Mouse (Mus musculus) heart, postnatal 4 days (tissue): Measurements from ENCODE around the gene Siah2. TPM values are rescaled to one million over a fixed set of nuclear protein-coding genes. Genes with fewer than 3 reads are reported as not detected.

Source experiments
- DNase-seq: peaks from one replicate; pipeline ENCODE4 v3.0.0; 2021
- total RNA-seq, 2 experiments: library from RNA; stranded (reverse); gene quantifications; 2 replicates each; pipeline ENCODE4 v1.2.3; 2021

Siah2 gene
- total RNA-seq, 2 experiments from 2014 or later = 16.3 to 18.5 TPM

GRCm38 (mm10) chr3:58695044-58695443, 2.8 kb upstream of the Siah2 start:
- no peak for DNase-seq

DNA sequence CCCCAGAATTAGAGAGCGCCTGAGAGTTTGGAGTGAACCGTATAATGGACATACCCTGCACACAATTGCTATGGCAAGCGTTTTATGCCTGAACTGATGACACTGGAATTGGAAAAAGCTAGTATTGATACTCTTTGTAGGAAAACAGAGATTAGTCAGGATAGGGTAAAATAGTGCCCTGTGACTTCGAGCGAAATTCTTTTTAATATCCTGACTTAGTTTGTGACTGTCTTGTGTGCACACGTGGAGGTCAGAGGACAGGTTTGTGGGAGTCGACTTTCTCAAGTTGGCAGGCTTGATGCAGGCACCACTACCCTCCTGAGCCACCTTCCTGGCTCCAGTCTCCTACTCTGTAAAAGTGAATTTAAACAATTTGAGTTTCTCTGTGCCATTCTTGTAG, 1.1 kb upstream of the Siah2 start:
- DNase-seq = no peak

DNA sequence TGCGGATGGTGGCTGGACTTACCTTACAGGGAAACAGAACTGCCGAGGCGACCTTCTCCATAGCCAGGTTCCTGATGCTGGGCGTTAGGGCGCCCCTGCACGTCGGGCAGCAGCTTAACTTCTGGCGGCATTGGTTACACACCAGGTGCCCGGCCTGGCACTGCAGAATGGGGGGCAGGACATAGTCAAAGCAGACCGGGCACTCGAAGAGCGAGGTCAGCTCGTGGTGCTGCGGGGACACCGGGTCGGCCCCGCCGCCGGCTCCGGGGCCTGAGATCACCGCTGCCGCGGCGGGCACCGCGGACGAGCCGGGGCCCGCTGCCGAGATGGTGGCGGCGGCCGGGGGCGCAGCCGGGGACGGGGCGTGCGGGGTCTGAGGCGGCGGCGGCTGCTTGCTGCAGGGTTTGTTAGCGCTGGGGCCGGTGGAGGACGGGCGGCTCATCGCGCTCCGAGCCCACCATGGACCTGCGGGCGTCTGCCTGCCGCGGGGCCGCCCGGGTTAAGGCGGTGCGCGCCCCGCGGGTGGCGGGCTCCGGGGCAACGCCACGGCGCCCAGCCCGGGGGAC, 743 bp downstream of the Siah2 start:
- DNase-seq = peak; percentile 55

DNA sequence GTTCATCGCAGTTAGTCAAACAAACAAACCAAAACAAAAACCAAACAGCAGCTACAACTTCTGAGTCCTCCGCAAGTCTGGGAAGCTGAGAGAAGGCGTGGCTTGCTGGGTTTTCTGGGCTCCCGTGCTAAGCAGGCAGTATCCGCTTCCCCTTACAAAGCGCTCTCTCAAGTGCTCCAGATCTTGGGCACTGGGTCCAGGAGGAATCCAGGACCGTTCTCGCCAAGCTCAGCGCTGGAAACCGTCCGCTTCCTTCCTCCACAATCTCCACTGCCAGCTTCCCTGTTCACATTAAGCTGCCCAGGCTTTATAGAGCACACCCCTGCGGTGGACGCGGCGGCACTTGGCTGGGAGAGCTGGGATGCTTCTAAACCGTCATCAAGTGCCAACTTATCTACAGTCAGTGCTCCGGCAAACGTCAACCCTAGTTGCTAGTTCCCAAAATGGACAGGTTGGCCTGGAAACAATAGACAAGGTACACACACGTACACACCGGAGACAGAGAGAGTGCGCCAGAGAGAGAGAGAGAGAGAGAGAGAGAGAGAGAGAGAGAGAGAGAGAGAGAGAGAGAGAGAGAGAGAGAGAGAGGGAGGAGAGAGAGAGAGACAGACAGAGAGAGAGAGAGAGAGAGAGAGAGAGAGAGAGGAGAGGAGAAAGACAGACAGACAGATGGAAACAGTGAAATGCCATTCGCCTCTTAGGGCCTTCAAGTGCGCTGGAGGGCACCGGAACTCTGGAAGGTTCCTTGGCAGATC, 1.4 kb downstream of the Siah2 start:
- DNase-seq = peak; percentile 73

- no peak for DNase-seq
Measured at GRCm38 (mm10) chr3:58689721-58690120, 2.5 kb downstream of the Siah2 start.

DNA sequence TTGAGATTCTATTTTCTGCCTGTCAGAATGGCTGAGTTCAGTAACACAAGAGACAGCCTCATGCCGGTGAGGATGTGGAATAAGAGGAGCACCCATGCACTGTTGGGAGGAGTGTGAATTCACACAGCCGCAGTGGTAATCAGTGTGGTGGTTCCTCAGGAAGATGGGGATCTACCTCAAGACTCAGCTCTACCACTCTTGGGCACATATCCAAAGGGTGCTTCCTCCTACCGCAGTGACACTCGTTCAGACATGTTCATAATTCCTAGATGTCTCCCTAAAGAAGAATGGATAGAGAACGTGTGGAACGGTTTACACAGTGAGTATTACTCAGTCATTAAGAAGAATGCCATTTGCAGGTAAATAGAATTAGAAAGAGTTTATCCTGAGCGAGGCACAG, 3.1 kb downstream of the Siah2 start:
- DNase-seq = no peak

- no peak for DNase-seq
Measured at GRCm38 (mm10) chr3:58688551-58688950, 3.6 kb downstream of the Siah2 start.

- DNase-seq = no peak
Measured at GRCm38 (mm10) chr3:58686922-58687284, 5.3 kb downstream of the Siah2 start.

- DNase-seq = no peak
Measured at GRCm38 (mm10) chr3:58686206-58686921, 5.8 kb downstream of the Siah2 start.

- DNase-seq = no peak
Measured at GRCm38 (mm10) chr3:58685396-58685795, 6.8 kb downstream of the Siah2 start.

- no peak for DNase-seq
Measured at GRCm38 (mm10) chr3:58683346-58683745, 8.9 kb downstream of the Siah2 start.

DNA sequence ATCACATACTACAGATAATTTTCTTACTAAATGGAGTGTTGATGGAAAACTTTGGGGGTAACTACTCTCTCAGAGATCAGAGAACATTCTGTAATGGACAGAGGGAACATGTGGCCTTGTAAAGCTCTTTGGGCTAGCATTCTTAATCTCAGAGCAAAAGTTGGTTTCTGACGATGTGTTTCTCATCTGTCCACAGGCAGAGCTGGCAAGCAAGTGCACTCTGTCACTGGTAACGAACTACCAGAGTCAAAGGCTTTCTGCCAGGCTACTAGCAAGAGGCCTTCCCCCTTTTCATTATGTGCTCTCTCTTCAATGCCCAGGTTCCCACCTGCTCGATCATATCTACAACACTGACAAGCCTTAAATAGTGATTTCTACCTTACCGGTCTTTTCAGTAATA, 9.9 kb downstream of the Siah2 start:
- DNase-seq = no peak

DNA sequence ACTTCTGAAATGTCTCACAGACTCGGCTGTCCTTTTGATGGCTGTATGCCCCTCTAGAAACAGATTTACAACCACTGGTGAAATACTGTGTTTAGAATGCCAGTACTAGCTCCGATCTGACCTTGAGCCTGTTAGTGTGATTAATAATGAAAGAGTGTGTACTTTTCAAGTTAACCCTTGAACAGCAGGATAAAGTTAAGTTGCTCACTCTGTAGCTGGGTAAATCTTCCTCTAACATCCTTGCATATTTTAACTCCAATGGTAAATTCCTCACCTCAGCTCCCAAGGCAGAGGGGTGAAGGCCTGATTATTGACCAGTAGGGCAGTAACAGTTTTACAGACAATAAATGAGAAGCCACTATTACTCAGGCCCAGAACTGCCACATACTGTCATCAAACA, 10.4 kb downstream of the Siah2 start:
- DNase-seq = no peak

DNA sequence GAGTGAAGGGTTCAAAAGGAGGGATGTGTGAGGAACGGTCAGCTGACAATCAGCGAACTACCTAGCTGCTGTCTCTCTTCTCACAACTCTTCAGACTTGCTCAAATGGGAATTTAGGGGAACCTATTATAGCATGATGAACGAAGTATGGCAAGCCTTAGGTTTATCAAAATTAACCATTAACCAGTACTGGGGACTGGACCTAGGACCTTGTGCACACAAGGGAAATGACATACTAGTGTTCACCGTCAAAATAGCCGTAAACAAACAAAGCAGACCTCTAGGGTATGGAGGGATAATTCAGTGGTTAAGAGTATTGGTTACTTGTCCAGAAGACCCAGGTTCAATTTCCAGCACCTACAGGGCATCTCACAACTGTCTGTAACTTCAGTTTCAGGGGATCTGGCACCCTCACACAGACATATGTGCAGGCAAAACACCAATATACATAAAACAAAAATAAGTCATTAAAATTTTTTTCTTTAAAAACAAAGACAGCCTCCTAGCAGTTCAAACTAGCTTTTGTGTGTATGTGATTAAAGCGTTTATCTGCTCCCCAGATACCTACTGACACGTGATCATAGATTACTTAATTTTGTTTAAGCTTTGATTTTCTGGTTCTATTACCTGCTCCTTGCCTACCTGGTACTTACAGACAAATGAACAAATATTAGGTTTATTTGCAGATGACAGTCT, 11.1 kb downstream of the Siah2 start:
- DNase-seq = no peak

DNA sequence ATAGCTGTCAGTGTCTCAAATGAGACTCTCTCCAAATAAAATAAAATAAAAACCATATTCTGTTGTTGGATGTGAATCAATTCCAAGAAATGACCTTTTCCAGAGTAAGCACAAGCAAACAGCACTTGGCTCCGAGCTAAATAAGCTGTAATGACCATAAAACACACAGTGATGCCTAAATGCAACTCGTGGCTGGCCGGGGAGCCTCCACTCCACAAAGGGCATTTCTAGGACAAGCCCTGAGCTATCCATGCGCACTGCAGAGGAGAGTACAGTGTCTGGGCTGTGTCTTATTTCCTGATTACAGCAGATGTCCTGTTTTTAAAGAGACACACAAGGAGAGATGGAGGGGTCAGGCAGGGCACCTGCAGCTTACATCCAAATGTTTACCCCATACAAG, 12.2 kb downstream of the Siah2 start:
- no peak for DNase-seq

- no peak for DNase-seq
Measured at GRCm38 (mm10) chr3:58678905-58679304, 13.3 kb downstream of the Siah2 start.

DNA sequence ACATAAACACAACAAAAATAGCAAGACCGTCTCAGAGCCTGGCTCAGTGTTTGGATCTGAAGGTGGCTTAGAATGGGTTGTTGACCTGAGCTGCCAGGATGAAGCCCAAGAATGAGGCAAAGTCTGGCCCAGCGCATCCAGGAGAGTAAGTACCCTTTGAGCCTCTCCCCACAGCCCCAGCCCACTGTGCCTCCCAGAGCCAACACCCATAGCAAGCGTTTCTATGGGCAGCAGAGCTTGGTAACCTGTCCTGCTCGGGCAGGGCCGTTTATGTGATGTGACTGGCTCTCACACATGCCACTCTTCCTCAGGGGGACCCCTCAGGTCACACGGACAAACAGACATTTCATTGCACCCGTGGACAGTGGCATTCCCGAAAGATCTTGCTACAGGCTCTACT, 13.8 kb downstream of the Siah2 start:
- DNase-seq = no peak

DNA sequence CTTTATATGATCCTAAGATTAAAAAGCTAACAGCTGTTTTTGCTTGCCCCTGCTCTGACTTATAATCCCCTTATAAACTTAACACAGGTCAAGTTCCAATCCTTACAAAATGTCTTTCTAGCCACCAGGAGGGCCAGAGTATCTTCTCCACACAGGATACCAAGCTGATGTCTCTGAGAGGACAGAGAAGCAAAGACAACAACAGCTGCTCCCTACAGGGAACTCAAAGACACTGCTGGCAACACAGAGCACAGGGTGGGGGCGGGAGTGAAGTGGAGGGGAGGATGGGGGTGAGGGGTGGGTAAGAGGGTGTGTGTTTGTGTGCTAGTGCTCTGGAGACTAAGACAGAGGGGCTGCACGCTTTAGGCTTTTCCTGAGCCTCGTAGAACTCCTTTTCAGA, 14.6 kb downstream of the Siah2 start:
- DNase-seq = no peak

DNA sequence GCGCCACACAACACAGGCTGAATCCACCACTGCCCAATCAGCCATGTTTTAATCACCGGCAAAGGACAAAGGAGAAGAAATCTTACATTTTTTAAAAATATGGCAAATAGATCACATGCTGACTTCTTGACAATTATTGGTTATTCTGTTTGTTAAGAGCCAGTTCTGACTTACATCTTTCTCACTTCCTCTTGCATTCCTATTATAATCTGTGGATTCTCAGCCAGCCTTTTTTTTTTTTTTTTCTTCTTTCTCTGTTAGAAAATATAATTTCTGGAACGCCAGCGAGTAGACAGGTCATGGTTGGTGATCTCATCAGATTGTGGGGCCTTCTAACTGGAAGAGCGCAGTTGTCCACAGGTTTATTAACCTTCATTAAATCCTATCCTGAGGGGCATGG, 18.9 kb downstream of the Siah2 start:
- no peak for DNase-seq

DNA sequence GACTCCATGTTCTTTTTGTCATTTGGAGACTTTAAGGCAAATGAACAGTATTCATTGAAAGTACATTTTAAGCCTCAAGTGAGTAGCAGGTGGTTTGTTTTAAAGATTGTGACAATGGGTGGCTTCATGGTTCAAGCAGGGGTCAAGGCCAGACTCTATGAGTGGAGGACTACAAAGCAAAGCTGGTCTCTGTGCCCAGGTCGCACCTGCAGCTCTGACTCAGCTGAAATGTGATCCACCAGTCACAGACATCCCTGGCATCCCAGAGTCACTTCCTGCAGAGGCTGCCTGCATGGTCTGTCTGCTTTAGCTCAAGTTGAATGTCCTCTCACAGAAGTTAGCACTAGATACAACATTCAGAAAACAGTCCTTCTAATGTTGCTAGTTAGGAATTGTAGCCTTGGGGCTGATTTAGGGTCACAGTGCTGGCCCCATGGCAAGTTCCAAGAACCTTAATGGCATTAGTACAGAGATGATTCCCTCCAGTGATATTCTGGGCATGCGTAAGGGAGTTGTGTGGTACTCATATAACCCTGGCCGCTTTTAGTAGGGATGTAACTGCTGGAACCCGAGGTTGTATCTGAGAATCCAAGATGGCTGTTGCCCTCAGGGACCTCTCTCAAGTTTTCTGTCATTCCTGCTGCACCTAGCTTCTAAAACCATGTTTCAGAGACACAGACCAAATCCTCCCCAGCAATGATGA, 19.6 kb downstream of the Siah2 start:
- DNase-seq = no peak

DNA sequence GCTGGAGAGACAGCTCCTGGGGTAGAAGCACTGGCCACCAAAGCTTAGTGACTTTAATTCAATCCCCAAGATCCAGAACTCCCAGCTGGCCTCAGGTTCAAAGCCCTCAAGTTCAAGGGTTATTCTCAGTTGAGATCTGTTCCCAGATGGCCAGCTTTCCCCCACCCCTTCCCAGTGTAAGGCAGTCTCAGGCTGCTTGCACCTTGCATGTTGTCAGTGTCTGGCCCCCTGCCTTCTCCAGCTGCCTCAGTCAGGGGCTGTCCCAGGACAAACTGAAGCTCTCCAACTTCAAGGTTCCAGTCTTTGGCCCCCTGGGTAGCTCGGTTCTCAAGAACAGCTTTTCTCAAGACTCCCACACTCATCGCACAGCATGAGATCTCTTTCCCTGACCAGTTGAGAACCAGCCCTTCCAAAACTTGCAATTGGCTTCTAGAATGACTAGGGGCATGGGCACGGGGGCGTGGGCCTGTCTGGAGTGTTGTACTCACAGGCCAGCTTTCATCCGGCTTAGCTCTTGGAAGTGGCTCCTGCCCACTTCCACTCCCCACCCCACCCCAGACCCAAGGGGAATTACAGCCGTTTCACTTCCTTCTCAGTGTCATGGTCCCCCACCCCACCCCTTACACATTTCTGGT, 20.5 kb downstream of the Siah2 start:
- no peak for DNase-seq

- DNase-seq = no peak
Measured at GRCm38 (mm10) chr3:58663970-58664369, 28.2 kb downstream of the Siah2 start.
